Mouse (Mus musculus) c-Kit-negative CD71-positive TER-119-positive erythroid progenitor cells, embryonic 14.5 days (primary cell): ENCODE measurements around the gene Pde4d.
A peak's percentile ranks its signal among the peaks of the same experiment; 100 is the strongest.

Source experiments
- DNase-seq: peaks from one replicate; pipeline ENCODE4 v3.0.0-alpha.2; 2013; ENCODE audit warnings: low read depth, low spot score

Gene Pde4d

DNA sequence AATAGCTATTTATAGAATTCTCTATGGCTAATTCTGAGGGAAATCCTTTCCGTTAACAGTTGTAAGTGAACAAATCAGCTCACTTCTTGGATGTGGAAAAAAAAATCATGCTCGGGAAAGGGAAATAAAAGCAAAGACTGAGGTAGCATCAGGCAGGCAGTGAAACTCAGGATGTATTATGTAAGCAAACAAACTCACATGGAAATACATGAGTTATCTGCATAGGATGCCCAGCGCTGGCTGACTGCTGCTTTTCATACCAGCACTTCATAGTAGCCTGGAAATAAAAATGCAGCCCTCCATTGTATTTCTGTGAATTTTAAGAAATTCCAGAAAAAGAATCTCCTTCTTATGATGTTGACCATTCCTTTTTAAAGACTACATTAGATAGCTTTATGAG, 1237.2 kb downstream of the Pde4d start:
- peak; percentile 22 for DNase-seq

DNA sequence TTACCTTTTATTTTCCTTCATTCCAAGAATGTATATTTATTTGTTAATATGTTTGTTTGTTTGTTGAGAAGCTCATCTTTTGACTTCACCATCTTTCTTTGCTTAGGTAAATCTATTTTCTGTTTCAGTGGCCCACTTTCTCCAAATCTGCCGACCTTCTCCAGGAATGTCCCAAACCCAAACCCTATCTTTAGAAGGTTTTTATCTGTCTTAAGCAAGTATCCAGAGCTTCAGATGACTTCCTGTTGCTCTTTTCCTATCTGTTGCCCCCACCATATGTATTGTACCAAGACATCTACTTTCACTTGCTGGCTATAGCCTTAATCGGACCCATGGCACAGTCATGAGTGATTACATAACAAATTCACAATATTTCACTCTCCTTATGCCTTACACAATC, 1238.4 kb downstream of the Pde4d start:
- DNase-seq = peak; percentile 34

GRCm38 (mm10) chr13:109689176-109689575, 1239.4 kb downstream of the Pde4d start:
- DNase-seq = no peak

DNA sequence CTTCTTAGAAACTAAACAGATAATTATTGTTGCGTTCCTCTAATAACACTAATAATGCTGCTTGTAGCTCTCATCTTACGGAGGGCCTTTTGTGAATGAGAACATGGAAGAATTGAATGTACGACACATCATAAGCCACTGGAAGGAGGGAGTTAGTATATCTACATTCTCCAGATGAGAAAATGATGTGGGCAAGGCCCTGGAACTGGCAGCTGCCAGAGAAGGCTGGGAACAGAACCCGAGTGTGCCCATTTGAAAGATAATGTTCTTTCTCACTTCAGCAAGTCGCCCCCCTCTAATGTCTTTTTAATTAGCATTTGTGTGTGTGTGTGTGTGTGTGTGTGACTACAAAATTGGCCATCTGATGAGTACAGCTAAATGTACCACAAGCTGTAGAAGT, 1240.8 kb downstream of the Pde4d start:
- no peak for DNase-seq

- no peak for DNase-seq
Measured at GRCm38 (mm10) chr13:109692851-109693250, 1243.1 kb downstream of the Pde4d start.

- no peak for DNase-seq
Measured at GRCm38 (mm10) chr13:109693769-109694168, 1244.0 kb downstream of the Pde4d start.

- DNase-seq = no peak
Measured at GRCm38 (mm10) chr13:109694293-109694692, 1244.5 kb downstream of the Pde4d start.

DNA sequence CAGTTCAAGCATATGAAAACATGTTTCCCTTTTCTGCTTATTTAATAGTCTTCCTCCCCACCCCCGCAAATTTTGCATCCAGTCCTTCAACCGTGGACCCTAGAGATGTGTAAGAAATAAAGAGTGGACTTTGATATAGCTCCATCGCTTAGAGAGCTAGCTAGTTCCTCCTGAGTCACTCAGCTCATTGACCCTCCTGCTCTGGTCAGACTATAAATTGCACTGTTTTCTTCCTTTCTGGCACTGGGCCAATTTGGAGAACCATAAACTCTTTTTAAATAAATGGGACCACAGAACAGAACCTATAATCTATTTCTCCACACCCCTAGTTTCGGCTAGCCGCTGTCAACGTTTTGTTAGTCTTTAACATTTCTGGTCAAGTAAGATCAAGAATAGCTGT, 1245.3 kb downstream of the Pde4d start:
- no peak for DNase-seq

DNA sequence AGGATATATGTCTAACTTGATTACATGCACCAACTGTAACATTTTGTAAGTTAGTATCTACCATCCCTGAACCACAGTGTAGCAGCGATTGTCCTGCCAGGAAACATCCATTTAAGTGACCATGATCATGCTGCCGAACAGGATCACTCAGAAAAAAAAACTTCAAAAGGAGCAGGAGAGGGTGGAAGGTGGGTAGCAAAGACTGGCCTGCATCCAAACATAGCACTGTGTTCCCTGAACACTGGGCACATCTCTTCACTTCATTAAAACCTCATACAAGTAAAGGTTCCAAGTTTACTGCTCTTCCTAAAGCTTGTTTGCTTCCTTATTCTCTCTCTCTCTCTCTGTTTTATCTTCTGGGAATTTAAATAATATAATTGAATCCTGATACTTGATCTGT, 1256.4 kb downstream of the Pde4d start:
- DNase-seq = no peak

DNA sequence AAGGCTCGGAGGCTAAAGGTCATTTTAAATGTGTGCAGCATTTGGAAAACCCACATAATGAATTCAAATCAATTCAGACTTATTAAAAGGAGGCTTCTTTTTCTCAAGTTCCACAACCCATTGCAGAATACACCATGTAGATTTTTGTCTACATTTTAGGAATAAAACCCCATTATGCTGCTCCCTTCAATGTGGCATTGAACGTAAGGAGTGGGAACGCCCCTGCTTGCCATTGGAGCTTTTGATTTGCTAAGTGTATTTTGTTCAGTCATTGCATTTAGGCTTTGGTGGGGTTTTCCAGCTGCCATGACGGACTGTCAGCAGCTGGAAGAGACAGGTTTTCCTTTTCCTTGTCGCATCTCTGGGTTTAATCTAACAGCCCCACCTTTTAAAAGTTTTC, 1256.8 kb downstream of the Pde4d start:
- no peak for DNase-seq

DNA sequence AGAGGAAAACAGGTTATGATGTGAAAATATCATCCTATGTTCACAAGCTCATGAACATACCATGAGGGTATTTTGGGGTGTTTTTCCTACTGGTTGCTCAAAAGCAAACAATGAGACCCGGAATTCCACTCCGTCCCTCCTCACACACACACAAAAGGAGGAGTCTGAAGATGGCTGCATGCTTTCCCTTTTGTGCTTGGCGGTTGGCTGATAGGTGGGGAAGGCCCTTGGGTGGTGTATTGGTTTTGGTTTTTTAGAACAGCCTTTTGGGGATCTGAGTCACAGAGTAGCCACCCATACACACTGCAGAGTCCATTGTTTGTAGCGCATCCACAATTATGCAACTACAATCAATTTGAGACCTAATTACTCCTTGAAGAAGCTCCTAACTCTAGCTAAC, 1257.4 kb downstream of the Pde4d start:
- no peak for DNase-seq

DNA sequence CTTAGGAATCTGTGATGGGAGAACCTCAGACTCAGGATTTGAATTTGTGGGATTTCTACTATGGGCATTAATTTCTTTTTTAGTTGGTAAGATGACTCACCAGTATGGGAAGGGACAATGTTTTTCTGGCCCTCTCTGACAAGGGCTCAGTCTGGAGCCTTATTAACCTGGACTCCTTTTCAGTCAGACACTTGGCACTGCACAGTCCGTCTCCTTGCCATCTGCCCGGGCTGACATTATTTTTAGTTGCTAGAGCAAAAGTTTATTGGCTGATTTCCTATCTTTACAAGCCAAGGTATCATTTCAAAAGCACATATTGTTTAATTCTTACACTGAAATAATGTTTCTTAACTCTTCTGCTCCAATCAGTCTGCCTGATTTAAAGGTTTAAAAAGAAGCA, 1258.6 kb downstream of the Pde4d start:
- DNase-seq = no peak

- no peak for DNase-seq
Measured at GRCm38 (mm10) chr13:109714581-109714980, 1264.8 kb downstream of the Pde4d start.

- DNase-seq = no peak
Measured at GRCm38 (mm10) chr13:109715321-109715720, 1265.6 kb downstream of the Pde4d start.

DNA sequence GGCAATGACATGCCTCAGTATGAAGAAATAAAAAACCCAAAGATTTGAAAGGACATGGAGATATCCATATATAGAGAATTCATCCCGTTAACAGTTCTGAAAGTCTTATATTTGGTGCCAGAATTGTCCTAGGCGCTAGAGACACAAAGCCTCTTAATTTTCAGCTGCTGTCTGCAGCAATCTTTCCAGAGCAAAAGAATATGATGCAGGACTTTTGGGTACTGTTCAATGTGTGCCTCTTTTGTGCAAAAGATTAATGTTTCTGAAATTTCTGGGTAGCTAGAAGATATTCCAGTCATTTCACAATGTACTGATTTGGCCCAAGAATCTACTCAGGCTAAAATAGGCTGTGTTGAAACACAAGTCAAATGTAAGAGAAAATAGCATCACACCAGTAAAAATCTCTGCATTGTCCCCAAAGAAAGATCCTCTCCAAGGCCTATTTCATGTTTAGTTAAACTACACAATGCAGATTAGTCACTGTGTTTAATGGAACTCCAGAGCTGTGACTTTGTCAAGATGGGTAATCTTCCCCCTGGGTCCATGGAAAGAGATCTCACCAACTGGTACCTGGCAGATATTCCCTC, 1270.5 kb downstream of the Pde4d start:
- no peak for DNase-seq

DNA sequence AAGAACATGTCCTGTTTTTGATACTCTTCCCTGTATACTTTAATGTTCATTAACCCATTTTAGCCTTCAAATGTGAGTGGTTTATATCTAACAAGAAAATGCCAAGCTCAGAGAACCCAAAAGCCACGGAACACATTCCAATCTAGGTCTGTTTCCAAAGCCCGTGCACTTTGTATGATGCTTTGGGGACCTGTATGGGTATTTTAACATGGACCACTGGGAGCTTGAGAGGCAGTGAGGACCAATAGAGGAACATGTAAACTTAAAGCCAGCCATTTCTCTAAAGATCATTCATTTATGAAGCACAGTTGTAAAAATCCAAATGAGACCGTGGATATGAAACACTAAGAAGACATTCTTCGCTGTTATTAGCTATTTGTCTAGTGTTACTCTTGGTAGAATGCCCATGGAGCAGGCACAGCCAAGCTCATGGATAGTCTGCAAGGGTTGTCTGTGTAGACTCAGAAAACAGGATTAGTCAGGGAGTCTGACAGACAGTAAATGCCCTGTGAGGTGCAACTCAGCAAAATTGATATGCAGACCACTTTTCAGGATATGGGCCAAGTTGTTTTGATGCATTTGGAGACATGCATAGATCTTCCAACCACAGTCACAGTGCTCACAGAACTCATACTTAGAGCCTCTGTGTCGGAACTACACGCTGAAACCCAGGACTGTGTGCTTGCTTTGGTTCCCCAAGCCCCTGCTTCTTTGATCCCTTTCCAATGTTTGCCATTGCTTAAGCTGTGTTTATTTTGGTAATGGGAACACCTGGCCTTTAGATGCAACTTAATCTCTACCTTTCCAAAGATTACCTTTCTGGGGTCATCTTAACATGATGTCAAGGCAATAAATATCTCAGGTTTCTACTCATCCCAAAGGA, 1272.7 kb downstream of the Pde4d start:
- no peak for DNase-seq

DNA sequence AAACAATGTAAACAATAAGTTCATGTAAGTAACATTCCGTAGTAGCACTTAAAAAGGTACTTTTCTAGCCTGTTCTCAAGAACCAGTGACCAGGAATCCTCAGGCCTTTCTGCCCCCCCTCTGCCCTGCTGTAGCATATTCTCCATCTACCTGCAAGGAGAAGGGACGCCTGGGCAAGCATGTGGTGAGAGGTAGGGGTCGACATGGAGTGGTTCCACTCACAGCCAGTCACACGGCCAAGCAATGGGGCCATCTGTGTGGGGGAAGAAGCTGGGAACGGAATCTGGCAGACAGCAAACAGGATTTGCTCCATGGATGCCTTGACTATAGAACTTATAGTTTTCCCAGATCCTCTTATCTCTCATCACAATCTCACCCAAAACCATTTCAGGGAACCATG, 1277.6 kb downstream of the Pde4d start:
- no peak for DNase-seq

DNA sequence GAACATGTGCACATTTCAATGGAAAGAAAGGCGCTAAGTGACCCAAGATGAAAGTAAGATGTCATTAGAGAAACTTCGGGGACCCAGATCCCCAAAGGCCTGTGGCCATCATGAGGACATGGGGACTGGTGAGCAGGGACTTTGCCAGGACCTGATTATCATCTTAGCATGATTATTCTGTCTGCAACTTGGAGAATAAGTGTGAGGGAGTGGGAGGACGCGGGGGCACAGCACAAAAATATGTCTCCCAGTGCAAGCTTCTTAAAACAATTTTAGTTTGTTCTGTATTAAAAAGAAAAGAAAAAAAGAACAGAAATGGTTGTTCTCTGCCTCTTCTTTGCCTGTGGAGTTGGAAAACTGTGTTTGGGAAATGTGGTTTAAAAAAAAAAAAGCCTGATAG, 1279.9 kb downstream of the Pde4d start:
- no peak for DNase-seq

GRCm38 (mm10) chr13:109732655-109733376, 1283.1 kb downstream of the Pde4d start:
- DNase-seq = no peak

DNA sequence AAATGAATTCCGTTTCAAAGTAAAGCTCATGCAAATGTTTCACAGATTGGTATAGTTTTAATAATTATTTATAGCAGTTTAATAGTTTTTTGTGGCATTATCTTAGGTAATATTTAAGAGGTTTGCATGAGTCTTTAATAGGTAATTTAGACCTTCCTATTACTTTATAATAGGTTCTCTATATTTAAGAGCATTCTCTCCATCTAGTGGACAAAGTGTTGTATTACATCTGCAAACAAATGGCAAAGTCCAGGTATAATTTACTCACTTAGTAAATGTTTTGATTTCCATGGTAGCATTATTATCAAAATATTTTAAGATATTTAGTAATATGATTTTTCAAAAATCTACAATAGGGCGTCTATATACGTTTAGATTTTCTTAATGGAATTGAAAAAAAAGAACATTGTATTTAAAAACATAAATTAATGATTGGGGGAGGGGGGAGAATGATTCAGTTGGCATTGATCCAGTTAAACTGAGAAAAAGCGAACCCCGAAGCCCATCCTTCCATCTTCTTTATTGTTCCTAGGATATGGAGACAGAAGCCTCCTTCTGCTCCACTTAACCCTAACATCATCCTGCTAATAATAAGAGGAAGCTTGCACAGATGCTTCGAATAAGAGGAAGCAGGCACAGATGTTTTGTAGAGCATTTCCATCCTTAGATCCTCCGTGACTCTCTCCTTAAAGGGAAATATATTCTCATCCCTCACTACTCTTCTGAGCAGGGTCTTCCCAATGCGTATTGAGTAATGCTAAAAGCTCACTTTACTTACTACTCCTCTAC, 1286.7 kb downstream of the Pde4d start:
- DNase-seq = peak; percentile 44

DNA sequence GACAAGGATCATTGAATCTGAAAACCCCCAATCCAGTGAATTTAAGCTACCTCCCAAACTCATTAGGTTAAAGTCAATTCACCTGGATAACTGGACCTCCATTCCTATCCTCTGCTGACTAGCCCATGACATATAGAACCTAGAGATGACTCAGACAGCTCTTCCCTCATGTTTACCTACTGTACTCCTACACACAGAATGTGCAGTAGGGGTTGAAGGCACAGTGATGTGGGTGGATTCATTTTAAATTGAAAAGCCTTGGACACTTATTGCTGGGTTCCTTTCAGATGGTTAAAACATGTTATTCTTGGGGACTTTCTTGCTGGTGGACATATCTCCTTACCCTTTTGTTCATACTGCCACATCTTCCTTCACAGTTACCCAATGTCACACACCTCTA, 1296.7 kb downstream of the Pde4d start:
- DNase-seq = no peak
